Mouse (Mus musculus) ES-Bruce4 (cell line): ENCODE results near the gene Gm21988.

Experiments
- EP300 ChIP-seq: IDR thresholded peaks from 2 replicates; pipeline ENCODE4 v1.6.1; 2011; ENCODE audit warnings: low read depth, low read length; ENCODE audit not compliant: insufficient read depth
- POLR2A ChIP-seq: IDR thresholded peaks from one replicate; pipeline ENCODE4 v1.8.1; 2011; ENCODE audit warnings: low read length; ENCODE audit not compliant: insufficient read depth

GRCm38 (mm10) chr11:70234037-70234436 lies 5.6 kb downstream of the Gm21988 start:
- TF ChIP-seq POLR2A (no peak), EP300 (no peak)
